Mouse (Mus musculus) kidney, adult 11 months (tissue): ENCODE measurements around the gene Tnfrsf25.

ENCODE experiments used
- DNase-seq: peaks from one replicate; pipeline ENCODE4 v3.0.0; 2022

The Tnfrsf25 gene

GRCm38 (mm10) chr4:152146033-152146827, 30.5 kb downstream of the Tnfrsf25 start:
- DNase-seq, result no peak

- no peak for DNase-seq
Measured at GRCm38 (mm10) chr4:152150546-152150945, 34.8 kb downstream of the Tnfrsf25 start.

GRCm38 (mm10) chr4:152151451-152151965, 35.8 kb downstream of the Tnfrsf25 start:
- no peak for DNase-seq

- no peak for DNase-seq
Measured at GRCm38 (mm10) chr4:152151966-152152544, 36.3 kb downstream of the Tnfrsf25 start, which contains the start of gene Espn. TSS of gene Espn (minus strand) at chr4:152152371.

- DNase-seq, result peak; percentile 74
Measured at GRCm38 (mm10) chr4:152153771-152154177, 38.0 kb downstream of the Tnfrsf25 start.

GRCm38 (mm10) chr4:152155019-152155418, 39.3 kb downstream of the Tnfrsf25 start:
- no peak for DNase-seq

GRCm38 (mm10) chr4:152157779-152158584, 42.2 kb downstream of the Tnfrsf25 start:
- DNase-seq, result no peak

DNA sequence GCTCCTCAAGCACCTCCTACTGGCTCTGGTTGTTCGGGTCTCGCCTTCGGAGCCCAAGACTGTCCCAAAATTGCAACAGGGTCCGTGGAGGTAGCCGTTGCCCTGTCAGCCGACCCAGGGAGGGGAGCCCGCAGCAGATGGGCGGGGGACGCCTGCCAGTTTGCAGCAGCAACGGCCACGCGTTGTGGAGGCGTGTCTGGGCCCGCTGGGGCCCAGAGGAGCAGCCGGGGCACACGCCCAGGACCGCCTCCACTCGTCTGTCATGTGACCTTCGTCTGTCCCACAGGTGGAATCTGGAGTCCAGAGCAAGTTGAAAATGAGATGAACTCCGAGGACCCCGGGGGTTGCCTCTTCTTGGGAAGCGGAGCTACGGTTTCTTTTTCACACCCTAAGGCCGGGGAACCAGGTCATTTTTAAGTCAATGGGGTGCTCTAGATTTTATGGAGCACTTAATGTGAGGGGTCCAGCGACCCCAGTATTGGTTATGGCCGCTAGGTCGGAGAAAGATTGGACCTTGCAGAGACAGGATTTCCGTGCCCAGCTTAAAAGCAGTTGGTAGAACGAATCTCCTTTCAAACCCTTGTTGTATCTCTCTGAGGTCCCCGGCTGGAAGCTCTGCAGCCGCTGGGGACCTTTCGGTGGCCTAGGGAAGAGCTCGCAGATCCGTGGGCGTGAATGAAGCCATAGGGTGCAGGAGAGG, 43.0 kb downstream of the Tnfrsf25 start, which contains the start of gene Hes2:
Hes2 (plus strand) TSS at position 283 of the 700 bp plus-strand sequence.
- no peak for DNase-seq

GRCm38 (mm10) chr4:152159285-152159678, 43.5 kb downstream of the Tnfrsf25 start:
- DNase-seq, result no peak

DNA sequence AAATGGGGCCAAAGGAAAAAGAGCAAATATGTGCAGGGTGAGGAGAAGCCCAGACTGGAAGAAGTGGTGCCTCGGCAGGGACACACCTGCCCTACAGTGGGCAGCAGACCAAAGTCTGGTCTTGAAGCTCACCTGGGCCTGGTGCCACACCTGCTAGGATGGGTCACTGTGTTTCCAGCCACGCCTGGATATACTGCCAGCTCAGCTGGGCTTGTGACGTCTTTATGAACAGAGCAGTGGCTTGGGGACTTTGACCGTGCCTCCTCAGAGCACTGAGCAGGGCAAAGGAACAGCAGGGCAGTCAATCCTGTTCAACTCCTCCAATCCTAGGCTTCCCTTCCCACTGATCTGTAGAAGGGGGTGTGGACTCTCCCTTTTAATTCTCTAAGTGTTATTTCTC, 45.0 kb downstream of the Tnfrsf25 start:
- peak; percentile 87 for DNase-seq

DNA sequence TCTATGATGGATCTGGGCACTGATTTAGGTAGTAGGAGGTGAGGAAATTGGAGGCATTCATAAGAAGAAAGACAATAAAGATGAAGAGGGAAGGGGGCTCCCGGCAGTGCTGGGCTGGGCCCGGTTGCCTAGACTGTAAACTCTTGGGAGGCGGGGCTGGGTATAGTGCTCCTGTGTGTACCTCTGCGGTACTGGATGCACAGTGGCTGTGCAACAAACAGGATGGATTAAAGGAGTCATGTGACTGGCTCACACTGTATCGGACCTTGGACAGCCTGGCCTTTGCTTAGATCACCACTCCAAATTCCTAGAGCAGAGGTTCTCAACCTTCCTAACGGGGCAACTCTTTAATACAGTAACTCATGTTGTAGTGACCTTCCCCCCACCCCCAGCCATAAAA, 45.9 kb downstream of the Tnfrsf25 start:
- DNase-seq, result peak; percentile 71

GRCm38 (mm10) chr4:152162748-152163147, 47.0 kb downstream of the Tnfrsf25 start:
- DNase-seq, result no peak

GRCm38 (mm10) chr4:152165036-152165931, 49.5 kb downstream of the Tnfrsf25 start:
- DNase-seq, result no peak

GRCm38 (mm10) chr4:152168052-152168451, 52.3 kb downstream of the Tnfrsf25 start:
- no peak for DNase-seq

- DNase-seq, result no peak
Measured at GRCm38 (mm10) chr4:152169103-152169502, 53.4 kb downstream of the Tnfrsf25 start.
